Mouse (Mus musculus) midbrain, embryonic 13.5 days (tissue): ENCODE measurements around the gene Med16. TPM values are rescaled to one million over a fixed set of nuclear protein-coding genes. Genes with fewer than 3 reads are reported as not detected.
A peak's percentile ranks its signal among the peaks of the same experiment; 100 is the strongest.

Experiments
- ATAC-seq: fragments of 200-750 bp; cut with Nextera tagmentation; 2 replicates; pipeline ENCODE4 v1.8.0; 2017; ENCODE audit warnings: mild to moderate bottlenecking, moderate TSS enrichment, moderate library complexity
- H3K27ac ChIP-seq: fragments of 300-500 bp; sonication (generic); 2 replicates; pipeline ENCODE4 v1.5.1; 2015; ENCODE audit warnings: inconsistent platforms, mild to moderate bottlenecking, moderate library complexity
- H3K27me3 ChIP-seq: fragments of 300-500 bp; sonication (generic); 2 replicates; pipeline ENCODE4 v1.6.1; 2015; ENCODE audit warnings: mild to moderate bottlenecking, inconsistent platforms
- H3K36me3 ChIP-seq: fragments of 300-500 bp; sonication (generic); 2 replicates; pipeline ENCODE4 v1.6.1; 2015; ENCODE audit warnings: mild to moderate bottlenecking, inconsistent platforms
- H3K4me1 ChIP-seq: fragments of 300-500 bp; sonication (generic); replicated peaks from 2 replicates; pipeline ENCODE4 v1.6.1; 2015; ENCODE audit warnings: inconsistent platforms
- H3K4me2 ChIP-seq: fragments of 300-500 bp; sonication (generic); replicated peaks from 2 replicates; pipeline ENCODE4 v1.6.1; 2015; ENCODE audit warnings: moderate library complexity, mild to moderate bottlenecking, inconsistent platforms
- H3K4me3 ChIP-seq: fragments of 300-500 bp; sonication (generic); replicated peaks from 2 replicates; pipeline ENCODE4 v1.5.1; 2015; ENCODE audit warnings: mild to moderate bottlenecking, inconsistent platforms
- H3K9ac ChIP-seq: fragments of 300-500 bp; sonication (generic); replicated peaks from 2 replicates; pipeline ENCODE4 v1.6.1; 2015; ENCODE audit warnings: mild to moderate bottlenecking, inconsistent platforms
- H3K9me3 ChIP-seq: fragments of 300-500 bp; sonication (generic); 2 replicates; pipeline ENCODE4 v1.6.1; 2016; ENCODE audit warnings: mild to moderate bottlenecking, inconsistent platforms
- WGBS: fragments of 180-500 bp; shearing (Covaris S2); methylation state at CpG from one replicate; pipeline ENCODE4 v1.1.7; 2015; 5-methylcytosine and 5-hydroxymethylcytosine counted together
- polyA plus RNA-seq: library from polyadenylated mRNA; unstranded; fragments of >200 nt; fragmentation: Nextera tagmentation; extraction: Ambion mirVana; gene quantifications from 2 replicates; pipeline ENCODE4 v1.2.1, GENCODE M21; 2015

Med16 gene
- polyA plus RNA-seq, 1 experiment from 2014 or later = 69.1 TPM

DNA sequence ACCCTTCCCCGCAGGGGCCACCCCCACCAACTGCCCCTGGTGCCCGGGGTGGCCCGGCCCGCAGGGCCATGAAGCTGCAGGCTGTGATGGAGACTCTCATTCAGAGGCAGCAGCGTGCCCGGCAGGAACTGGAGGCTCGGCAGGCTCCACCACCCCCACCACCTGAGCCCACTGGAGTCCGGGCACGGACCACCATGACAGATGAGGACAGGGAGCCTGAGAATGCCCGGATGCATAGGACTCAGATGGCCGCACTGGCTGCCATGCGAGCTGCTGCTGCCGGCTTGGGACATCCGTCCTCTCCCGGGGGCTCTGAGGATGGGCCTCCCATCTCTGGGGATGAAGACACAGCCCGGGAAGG is 22.1 kb upstream of the Med16 start:
- H3K4me3 ChIP-seq = no peak overlapping the region
- WGBS = 81% methylated on average over 16 of the region's 16 CpGs
- no peak overlapping the region; the same call in 1 of the 2 replicates for H3K9ac ChIP-seq
- peaks cover 69% of the 10 kb centered on the region for H3K4me1 ChIP-seq
- no peak for ATAC-seq
- peaks cover 42% of the 10 kb centered on the region for H3K36me3 ChIP-seq
- H3K9me3 ChIP-seq = no peaks in the 10 kb centered on the region
- H3K4me2 ChIP-seq = no peak overlapping the region
- H3K27me3 ChIP-seq = no peaks in the 10 kb centered on the region
- H3K27ac ChIP-seq = no peak overlapping the region

DNA sequence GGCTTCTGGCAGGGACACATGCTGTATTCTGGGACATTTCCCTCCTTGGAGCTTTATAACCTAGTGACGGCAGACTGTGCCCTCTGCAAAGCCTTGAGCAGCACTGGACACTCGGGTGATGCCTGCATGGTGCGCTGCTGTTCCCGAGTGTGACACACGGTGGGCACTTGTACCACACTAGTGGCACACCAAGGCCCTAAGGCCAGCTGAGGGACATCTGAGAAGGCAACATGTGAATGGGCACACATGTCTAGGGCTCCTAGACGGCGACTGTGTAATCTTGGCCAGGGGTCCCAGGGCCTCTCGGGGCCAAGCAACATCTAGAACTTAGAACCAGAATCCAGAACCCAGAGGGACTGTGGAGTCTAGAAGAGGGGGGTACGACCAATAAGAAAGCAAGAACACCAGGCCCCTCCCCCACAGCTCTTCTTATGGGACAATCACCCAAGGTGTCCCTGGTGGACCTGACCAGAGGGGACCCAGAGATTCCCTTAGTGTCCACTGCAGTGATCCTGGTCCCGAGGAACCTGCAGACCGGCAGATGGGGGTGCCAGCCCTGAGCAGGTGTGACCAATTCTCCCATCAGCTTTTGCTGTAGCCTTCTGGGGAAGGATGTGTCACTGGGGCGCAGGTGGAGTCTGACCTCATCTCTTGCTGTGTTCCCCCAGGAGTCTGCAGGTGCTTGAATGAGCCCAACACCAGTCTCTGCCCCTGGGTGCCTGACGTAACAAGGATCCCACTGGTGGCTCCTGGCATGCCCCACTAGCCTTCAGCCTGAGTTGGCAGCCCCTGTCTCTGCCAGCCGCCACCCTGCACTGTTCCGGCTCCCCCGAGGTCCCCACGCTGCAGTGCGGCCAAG is 21.5 kb upstream of the Med16 start:
- peak overlapping the region; percentile 91 for H3K4me2 ChIP-seq
- WGBS = 89% methylated on average over 18 of the region's 18 CpGs
- H3K9ac ChIP-seq = peak overlapping the region; percentile 3; the same call in 1 of the 2 replicates
- peak overlapping the region; percentile 81; the same call in 1 of the 2 replicates for H3K4me3 ChIP-seq
- H3K4me1 ChIP-seq = peaks cover 73% of the 10 kb centered on the region
- no peaks in the 10 kb centered on the region for H3K9me3 ChIP-seq
- no peaks in the 10 kb centered on the region for H3K27me3 ChIP-seq
- H3K27ac ChIP-seq = no peak overlapping the region
- no peak for ATAC-seq
- peaks cover 41% of the 10 kb centered on the region for H3K36me3 ChIP-seq

DNA sequence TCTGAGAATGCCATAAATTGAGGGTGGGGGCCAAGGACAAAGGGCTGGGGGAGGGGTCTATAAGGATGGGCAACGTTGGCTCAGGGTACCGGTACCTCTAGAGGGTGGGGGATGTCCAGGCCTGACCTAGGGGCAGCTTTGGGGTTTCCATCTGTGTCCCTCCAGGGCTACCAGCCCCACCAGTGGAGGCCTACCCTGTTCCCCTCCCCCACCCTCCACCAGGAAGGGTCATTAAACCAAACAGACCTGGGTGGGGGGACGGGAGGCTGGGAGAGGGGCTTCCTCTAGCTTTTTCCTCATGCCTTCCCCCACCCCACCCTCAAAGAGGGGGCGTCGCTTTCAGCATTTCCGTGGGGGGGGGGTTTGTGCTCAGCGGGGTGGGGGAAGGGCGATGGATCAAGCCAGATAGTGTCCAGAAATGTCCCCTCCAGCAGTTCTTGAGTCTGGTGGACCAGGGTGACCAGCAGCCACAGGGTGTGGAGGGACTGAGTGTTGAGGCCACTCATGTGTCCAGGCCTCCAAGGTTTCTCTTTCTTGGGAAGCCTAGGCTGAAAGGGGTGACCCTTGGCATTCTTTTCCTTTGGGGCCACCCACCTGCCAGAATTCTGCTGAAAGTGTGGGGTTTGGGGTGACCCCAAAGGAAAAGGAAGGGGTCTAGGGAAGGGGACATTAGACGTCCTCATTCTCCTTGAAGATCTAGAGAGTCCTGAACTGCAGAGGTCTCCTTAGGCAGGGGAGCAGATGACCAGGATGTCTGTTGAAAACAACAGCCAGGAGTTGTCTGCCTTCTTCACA is 20.4 kb upstream of the Med16 start:
- Histone ChIP-seq H3K27ac (peak overlapping the region; percentile 89), H3K4me2 (peak overlapping the region; percentile 91), H3K36me3 (peaks cover 33% of the 10 kb centered on the region), H3K9me3 (no peaks in the 10 kb centered on the region), H3K4me3 (peak overlapping the region; percentile 81), H3K4me1 (peaks cover 63% of the 10 kb centered on the region), H3K9ac (peak overlapping the region; percentile 87), H3K27me3 (no peaks in the 10 kb centered on the region; the same call in 1 of the 2 replicates)
- no peak for ATAC-seq
- WGBS = 19% methylated on average over 9 of the region's 9 CpGs

DNA sequence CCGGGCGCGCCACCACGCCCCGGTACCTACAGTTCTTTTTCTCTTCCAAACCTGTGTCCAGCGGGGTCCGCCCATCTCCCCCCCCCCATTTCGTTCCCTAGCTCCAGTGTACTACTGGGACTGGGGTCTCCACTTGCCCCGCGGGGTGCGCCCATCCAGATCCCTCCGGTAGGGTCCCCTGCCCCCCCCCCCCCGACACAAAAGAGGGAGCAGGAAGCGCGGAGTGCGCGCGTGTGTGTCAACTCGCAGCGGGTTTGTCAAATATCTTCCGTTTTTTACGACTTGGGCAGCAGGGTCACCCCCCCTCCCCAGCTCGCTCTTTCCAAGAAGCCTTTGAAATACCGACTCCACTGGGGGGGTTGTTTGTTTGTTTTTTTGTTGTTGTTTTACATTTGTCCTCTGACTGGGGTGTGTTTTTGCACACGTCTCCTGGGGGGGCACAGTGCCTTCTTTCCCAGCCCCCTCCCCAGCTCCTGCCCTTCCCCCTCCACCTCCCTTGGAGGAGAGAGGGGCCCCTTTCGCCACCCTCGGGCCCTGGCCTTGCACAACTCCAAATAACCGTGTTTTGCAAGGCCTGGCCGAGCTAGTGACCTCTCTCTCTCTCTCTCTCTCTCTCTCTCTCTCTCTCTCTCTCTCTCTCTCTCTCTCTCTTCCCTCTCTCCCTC is 19.4 kb upstream of the Med16 start:
- Histone ChIP-seq H3K9me3 (no peaks in the 10 kb centered on the region), H3K4me3 (peak overlapping the region; percentile 81), H3K27me3 (peaks cover 7% of the 10 kb centered on the region), H3K4me1 (peaks cover 55% of the 10 kb centered on the region), H3K27ac (peak overlapping the region; percentile 89), H3K36me3 (peaks cover 27% of the 10 kb centered on the region), H3K9ac (peak overlapping the region; percentile 87), H3K4me2 (peak overlapping the region; percentile 91)
- no peak for ATAC-seq
- 1% methylated on average over 29 of the region's 29 CpGs for WGBS

DNA sequence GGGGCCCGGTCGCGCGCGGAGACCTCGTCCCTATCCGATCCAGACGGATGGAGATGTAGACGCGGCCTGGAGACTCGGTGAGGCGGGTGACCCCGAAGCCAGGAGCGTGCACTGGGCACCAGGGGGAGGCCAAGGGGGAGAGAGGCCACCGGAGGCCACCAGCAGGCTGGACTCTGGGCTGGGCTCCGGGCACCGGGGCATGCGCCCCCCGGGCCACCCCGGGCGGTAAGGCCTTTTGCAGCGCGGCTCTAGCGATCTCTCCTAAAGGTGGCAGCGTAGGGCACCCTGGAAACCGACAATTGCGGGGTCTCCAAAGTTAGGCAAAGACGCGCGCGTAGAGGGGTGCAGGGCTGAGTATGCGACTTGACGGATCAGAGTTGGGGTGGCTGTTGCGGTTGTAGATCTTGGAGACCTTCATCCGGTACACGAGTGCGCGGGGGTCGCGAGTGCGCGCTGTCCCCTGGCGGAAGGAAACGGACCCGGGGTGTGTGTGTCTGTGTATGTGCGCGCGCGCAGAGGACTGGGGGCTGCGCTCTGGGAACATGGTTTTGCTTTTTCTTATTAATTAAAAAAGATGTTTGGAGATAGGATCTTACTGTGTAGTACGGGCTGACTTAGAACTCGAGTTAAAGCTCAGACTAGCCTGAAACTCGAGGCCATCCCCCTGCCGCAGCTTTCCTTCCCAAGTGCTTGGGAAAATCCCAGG is 18.8 kb upstream of the Med16 start:
- Histone ChIP-seq H3K9me3 (no peaks in the 10 kb centered on the region), H3K4me3 (peak overlapping the region; percentile 81), H3K9ac (peak overlapping the region; percentile 87), H3K4me1 (peaks cover 49% of the 10 kb centered on the region), H3K36me3 (peaks cover 21% of the 10 kb centered on the region), H3K27me3 (peaks cover 14% of the 10 kb centered on the region), H3K4me2 (peak overlapping the region; percentile 91), H3K27ac (peak overlapping the region; percentile 89)
- WGBS = under 1% methylated on average over 53 of the region's 54 CpGs
- peak; percentile 48 for ATAC-seq

DNA sequence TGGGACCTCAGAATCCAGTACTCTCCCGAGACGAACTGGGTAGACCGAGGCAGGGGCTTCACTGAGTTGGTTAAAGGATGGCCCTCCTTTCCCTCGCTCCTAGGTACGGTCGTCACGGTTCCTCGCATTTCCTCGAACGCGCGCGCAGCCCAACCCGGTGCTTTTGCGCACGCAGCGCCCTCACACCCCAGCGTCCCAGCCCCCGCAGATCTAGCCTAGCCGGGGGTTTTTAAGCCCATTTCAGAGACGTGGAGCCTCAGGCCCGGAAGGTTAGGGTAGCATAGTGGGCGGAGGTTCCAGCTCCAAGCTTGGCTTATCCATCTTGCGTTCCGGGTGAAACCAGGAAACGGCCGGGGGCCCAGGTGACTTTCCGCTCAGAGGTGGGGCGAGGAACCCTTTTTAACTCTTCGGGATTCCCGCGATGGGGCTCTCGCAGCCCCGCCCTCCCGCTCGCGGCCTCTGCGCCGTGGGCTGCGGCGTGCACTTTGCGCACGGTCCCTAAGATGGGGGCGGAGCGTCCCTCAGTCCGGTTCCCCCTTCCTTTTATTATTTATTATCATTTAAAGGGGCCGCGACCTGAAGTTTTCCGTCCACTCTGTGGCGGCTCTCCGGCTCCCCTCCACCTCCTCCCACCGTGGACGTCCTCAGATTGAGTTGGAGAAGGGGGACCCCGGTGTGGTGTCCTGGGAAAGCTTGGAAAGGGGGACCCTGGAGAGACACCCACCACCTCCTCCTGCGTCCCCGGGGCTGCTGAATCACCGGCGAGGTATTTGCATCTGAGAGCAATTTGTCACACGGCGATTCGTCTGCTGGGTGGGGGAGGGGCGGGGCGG is 18.0 kb upstream of the Med16 start, which contains the start of gene Arid3a:
TSS of gene Arid3a (plus strand) at position 553 of the 833 bp plus-strand sequence.
- ATAC-seq = peak; percentile 63
- H3K36me3 ChIP-seq = peaks cover 13% of the 10 kb centered on the region
- under 1% methylated on average over 63 of the region's 63 CpGs for WGBS
- H3K27ac ChIP-seq = peak within 1 kb of the TSS; percentile 89
- no peaks in the 10 kb centered on the region for H3K9me3 ChIP-seq
- peaks cover 43% of the 10 kb centered on the region for H3K4me1 ChIP-seq
- peaks cover 22% of the 10 kb centered on the region for H3K27me3 ChIP-seq
- peak within 1 kb of the TSS; percentile 87 for H3K9ac ChIP-seq
- peak within 1 kb of the TSS; percentile 91 for H3K4me2 ChIP-seq
- peak within 1 kb of the TSS; percentile 81 for H3K4me3 ChIP-seq

DNA sequence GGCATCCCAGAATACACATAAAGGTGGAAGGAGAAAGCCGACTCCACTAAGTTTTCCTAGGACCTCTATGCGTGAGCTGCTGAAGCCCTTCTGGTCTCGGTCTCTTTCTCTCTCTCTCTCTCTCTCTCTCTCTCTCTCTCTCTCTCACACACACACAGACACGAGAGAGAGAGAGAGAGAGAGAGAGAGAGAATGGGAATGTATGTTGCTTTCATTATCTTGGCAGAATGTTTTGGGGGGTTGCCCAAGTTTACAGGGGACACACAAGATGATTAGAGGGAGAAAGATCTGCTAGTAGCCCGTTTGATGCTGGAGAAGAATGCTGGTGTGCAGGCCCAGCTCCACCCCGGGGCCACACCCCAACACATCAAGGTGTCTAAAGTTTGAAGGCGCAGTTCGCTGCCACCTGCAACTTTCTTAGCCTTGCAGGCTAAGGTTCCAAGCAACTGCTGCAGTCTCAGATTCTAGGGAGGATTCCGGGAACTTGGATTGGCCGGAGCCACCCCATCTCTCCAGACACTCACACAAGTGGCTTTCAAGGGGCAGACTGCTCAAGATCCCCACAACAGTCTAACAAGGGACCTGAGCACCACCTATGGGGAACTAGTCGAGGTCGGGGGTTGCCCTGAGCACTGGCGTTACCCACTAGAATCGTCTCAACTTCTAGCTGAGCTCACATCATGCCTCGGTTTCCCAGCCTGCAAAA is 17.2 kb upstream of the Med16 start:
- 14% methylated on average over 14 of the region's 15 CpGs for WGBS
- Histone ChIP-seq H3K9ac (peak overlapping the region; percentile 87), H3K9me3 (no peaks in the 10 kb centered on the region), H3K4me2 (peak overlapping the region; percentile 91), H3K4me1 (peaks cover 48% of the 10 kb centered on the region), H3K27me3 (peaks cover 30% of the 10 kb centered on the region), H3K36me3 (peaks cover 5% of the 10 kb centered on the region), H3K27ac (no peak overlapping the region), H3K4me3 (peak overlapping the region; percentile 81)
- ATAC-seq = no peak; the same call in 1 of the 2 replicates

DNA sequence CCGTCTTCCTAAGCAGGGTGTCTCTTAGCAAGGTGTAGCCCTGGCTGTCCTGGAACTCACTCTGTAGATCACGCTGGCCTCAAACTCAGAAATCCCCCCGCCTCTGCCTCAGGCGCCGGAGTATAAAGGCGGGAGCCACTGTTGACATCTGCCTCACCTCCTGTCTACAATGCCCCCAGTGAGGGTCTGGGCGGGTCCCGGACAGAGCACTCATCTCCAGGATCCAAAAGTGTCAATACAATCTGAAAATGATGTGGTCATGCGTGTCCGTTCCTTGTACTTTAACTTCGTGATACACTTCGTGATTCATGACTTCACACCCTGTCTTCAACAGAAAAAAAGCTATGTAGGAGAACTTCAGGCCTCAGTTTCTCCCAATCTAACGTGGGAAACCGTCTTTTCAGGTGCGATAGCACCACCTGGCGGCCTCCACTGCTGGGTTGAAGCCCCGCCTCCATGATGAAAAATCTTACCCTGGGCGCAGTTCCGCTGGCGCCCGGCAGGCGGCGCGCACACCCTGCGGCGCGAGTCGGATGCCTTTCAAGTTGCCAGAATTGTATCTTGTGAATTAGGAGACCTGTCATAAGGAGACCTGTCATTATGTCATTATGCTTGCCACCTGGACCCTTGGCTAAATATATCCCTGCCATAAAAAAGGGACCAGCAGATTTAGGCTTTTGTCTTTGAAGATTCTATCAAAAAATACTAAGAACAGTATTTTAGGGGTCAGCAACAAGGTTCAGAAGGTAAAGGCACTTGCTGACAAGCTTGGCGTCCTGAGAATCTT is 16.5 kb upstream of the Med16 start:
- H3K4me3 ChIP-seq = 0 out of 2 replicates have a peak overlapping the region, but pooled peaks have one; percentile 81
- peaks cover 48% of the 10 kb centered on the region for H3K4me1 ChIP-seq
- H3K9me3 ChIP-seq = no peaks in the 10 kb centered on the region
- H3K27ac ChIP-seq = no peak overlapping the region
- WGBS = 13% methylated on average over 29 of the region's 29 CpGs
- no peak overlapping the region for H3K9ac ChIP-seq
- no peak for ATAC-seq
- H3K36me3 ChIP-seq = no peaks in the 10 kb centered on the region
- peaks cover 37% of the 10 kb centered on the region for H3K27me3 ChIP-seq
- H3K4me2 ChIP-seq = peak overlapping the region; percentile 91

DNA sequence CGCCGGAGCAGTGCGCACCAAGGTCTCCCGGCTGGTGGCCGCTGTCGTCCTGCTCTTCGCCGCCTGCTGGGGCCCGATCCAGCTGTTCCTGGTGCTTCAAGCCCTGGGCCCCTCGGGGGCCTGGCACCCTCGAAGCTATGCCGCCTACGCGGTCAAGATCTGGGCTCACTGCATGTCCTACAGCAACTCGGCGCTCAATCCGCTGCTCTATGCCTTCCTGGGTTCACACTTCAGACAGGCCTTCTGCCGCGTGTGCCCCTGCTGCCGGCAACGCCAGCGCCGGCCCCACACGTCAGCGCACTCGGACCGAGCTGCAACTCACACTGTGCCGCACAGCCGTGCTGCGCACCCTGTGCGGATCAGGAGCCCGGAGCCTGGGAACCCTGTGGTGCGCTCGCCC is 12.8 kb upstream of the Med16 start:
- peak overlapping the region; percentile 31 for H3K4me3 ChIP-seq
- H3K27ac ChIP-seq = no peak overlapping the region
- no peak for ATAC-seq
- H3K9ac ChIP-seq = peak overlapping the region; percentile 37
- H3K9me3 ChIP-seq = no peaks in the 10 kb centered on the region
- WGBS = 1% methylated on average over 34 of the region's 34 CpGs
- H3K4me2 ChIP-seq = peak overlapping the region; percentile 43
- H3K27me3 ChIP-seq = peaks cover 67% of the 10 kb centered on the region
- H3K36me3 ChIP-seq = no peaks in the 10 kb centered on the region
- H3K4me1 ChIP-seq = peaks cover 52% of the 10 kb centered on the region
